In genomic region chr4:97875901-97876300, GRCm38 (mm10) we compare ENCODE assay signal across 12 mouse cellular contexts.
DNase-seq lines count a peak whose midpoint lies in the region; ATAC-seq and TF ChIP-seq lines count a peak whose summit lies in the region.
"Had no signal": no experiment of that assay in that cellular context is flagged by ENCODE, and none has a peak within 500 bp of the region (broad histone marks: within the 10 kb centered on the region; RNA-seq: fewer than 3 reads in every experiment).

No protein-coding gene starts in this region.

- no peak for TF ChIP-seq CTCF in intestine, postnatal 0 days (IDR thresholded peaks at IDR 0.05; ENCODE audit: low read depth)

- ATAC-seq in cerebellum, adult (ENCODE audit: insufficient number of reproducible peaks, low FRiP score, low TSS enrichment), result no peak
- ATAC-seq in intestine, embryonic 14.5 days (replicated peaks; ENCODE audit: low FRiP score, low TSS enrichment, low read depth), result peak; percentile 36; the same call in 1 of the 2 replicates
- no peak for ATAC-seq in intestine, postnatal 0 days
- ATAC-seq in midbrain, embryonic 14.5 days (ENCODE audit: low FRiP score, low TSS enrichment), result no peak
- no peak for ATAC-seq in midbrain, embryonic 16.5 days
- peak; percentile 35; the same call in 1 of the 2 replicates for ATAC-seq in megakaryocyte-erythroid progenitor cell, adult 5-6 weeks (replicated peaks; ENCODE audit: low FRiP score, low TSS enrichment, poor library complexity, severe bottlenecking)
- ATAC-seq: lung, postnatal 0 days had no signal

- no peaks in the 10 kb centered on the region for H3K27me3 ChIP-seq in intestine, embryonic 14.5 days (replicated peaks; ENCODE audit: control insufficient read depth, insufficient read depth, low read length)
- H3K27me3 ChIP-seq in intestine, postnatal 0 days (replicated peaks; ENCODE audit: control insufficient read depth, insufficient read depth, low read length), result no peaks in the 10 kb centered on the region
- no peaks in the 10 kb centered on the region for H3K27me3 ChIP-seq in midbrain, embryonic 14.5 days (ENCODE audit: control insufficient read depth, insufficient read depth, low read length)
- H3K27me3 ChIP-seq in midbrain, embryonic 16.5 days (ENCODE audit: control insufficient read depth, insufficient read depth, low read depth, low read length), result no peaks in the 10 kb centered on the region
- H3K27me3 ChIP-seq: limb, embryonic 12.5 days had no signal

- DNase-seq in cerebellum, adult 9-10 months, result peak; percentile 32
- DNase-seq in intestine, embryonic 14.5 days (ENCODE audit: low spot score), result no peak
- DNase-seq in midbrain, embryonic 14.5 days, result peak; percentile 11
- DNase-seq in yolk sac, embryonic 10.5 days (ENCODE audit: low spot score), result no peak
- DNase-seq: cerebellum, adult 9-11 months had no signal

- peaks cover 27% of the 10 kb centered on the region for H3K4me1 ChIP-seq in intestine, embryonic 14.5 days (replicated peaks; ENCODE audit: control insufficient read depth, insufficient read depth, low read length)
- no peaks in the 10 kb centered on the region for H3K4me1 ChIP-seq in intestine, postnatal 0 days (replicated peaks; ENCODE audit: control insufficient read depth, insufficient read depth, low read length)
- 0 out of 2 replicates have a peak, but pooled peaks cover 8% of the 10 kb centered on the region for H3K4me1 ChIP-seq in midbrain, embryonic 14.5 days (ENCODE audit: control insufficient read depth, insufficient read depth, low read length)
- H3K4me1 ChIP-seq in midbrain, embryonic 16.5 days (ENCODE audit: control insufficient read depth, insufficient read depth, low read length), result peaks cover 7% of the 10 kb centered on the region

- H3K9ac ChIP-seq in intestine, embryonic 14.5 days (ENCODE audit: low read length), result no peak overlapping the region
- no peak overlapping the region for H3K9ac ChIP-seq in intestine, postnatal 0 days (ENCODE audit: low read depth, low read length)
- H3K9ac ChIP-seq in midbrain, embryonic 14.5 days (replicated peaks; ENCODE audit: low read length), result no peak overlapping the region
- H3K9ac ChIP-seq in midbrain, embryonic 16.5 days (ENCODE audit: low read depth, low read length), result no peak overlapping the region
- H3K9ac ChIP-seq: limb, embryonic 12.5 days had no signal

- no peak overlapping the region for H3K27ac ChIP-seq in intestine, embryonic 14.5 days (ENCODE audit: low read depth)
- H3K27ac ChIP-seq in intestine, postnatal 0 days (ENCODE audit: low read depth, low read length), result no peak overlapping the region
- no peak overlapping the region for H3K27ac ChIP-seq in midbrain, embryonic 14.5 days (replicated peaks; ENCODE audit: low read depth, low read length)
- no peak overlapping the region for H3K27ac ChIP-seq in midbrain, embryonic 16.5 days (ENCODE audit: low read length)

- WGBS in intestine, embryonic 14.5 days, result 27% methylated on average over 3 of the region's 3 CpGs
- 48% methylated on average over 3 of the region's 3 CpGs for WGBS in intestine, postnatal 0 days
- 69% methylated on average over 3 of the region's 3 CpGs for WGBS in midbrain, embryonic 14.5 days
- 69% methylated on average over 3 of the region's 3 CpGs for WGBS in midbrain, embryonic 16.5 days

- H3K36me3 ChIP-seq in intestine, embryonic 14.5 days (ENCODE audit: control insufficient read depth, insufficient read depth, low read length), result no peaks in the 10 kb centered on the region
- H3K36me3 ChIP-seq in intestine, postnatal 0 days (ENCODE audit: control insufficient read depth, insufficient read depth), result no peaks in the 10 kb centered on the region
- no peaks in the 10 kb centered on the region for H3K36me3 ChIP-seq in midbrain, embryonic 14.5 days (ENCODE audit: control insufficient read depth, insufficient read depth, low read length)
- H3K36me3 ChIP-seq in midbrain, embryonic 16.5 days (ENCODE audit: control insufficient read depth, insufficient read depth, low read length), result no peaks in the 10 kb centered on the region
- H3K36me3 ChIP-seq: limb, embryonic 12.5 days had no signal

- H3K9me3 ChIP-seq in intestine, embryonic 14.5 days (ENCODE audit: control insufficient read depth, low read length), result no peaks in the 10 kb centered on the region
- no peaks in the 10 kb centered on the region for H3K9me3 ChIP-seq in intestine, postnatal 0 days (ENCODE audit: control insufficient read depth)
- H3K9me3 ChIP-seq in midbrain, embryonic 14.5 days (ENCODE audit: control insufficient read depth, low read length), result no peaks in the 10 kb centered on the region
- H3K9me3 ChIP-seq in midbrain, embryonic 16.5 days (replicated peaks; ENCODE audit: control insufficient read depth, low read length, poor library complexity, severe bottlenecking), result no peaks in the 10 kb centered on the region
- H3K9me3 ChIP-seq: limb, embryonic 12.5 days had no signal

- H3K4me3 ChIP-seq in intestine, embryonic 14.5 days (ENCODE audit: low read depth, low read length), result no peak overlapping the region
- no peak overlapping the region for H3K4me3 ChIP-seq in intestine, postnatal 0 days (ENCODE audit: low read depth, low read length)
- no peak overlapping the region for H3K4me3 ChIP-seq in midbrain, embryonic 14.5 days (replicated peaks; ENCODE audit: low read depth, low read length)
- H3K4me3 ChIP-seq in midbrain, embryonic 16.5 days (ENCODE audit: low read depth, low read length), result no peak overlapping the region
- H3K4me3 ChIP-seq: limb, embryonic 12.5 days had no signal

- no peak overlapping the region for H3K4me2 ChIP-seq in intestine, embryonic 14.5 days (ENCODE audit: low read length)
- no peak overlapping the region for H3K4me2 ChIP-seq in intestine, postnatal 0 days (replicated peaks; ENCODE audit: low read depth)
- H3K4me2 ChIP-seq in midbrain, embryonic 14.5 days (ENCODE audit: low read length), result no peak overlapping the region
- H3K4me2 ChIP-seq in midbrain, embryonic 16.5 days (ENCODE audit: low read length), result no peak overlapping the region
- H3K4me2 ChIP-seq: heart, embryonic 11.5 days; limb, embryonic 12.5 days had no signal

Comparison
In these comparisons a context has a peak if more than half of its experiments do, and no peak if none do; other contexts are left out.
1. ATAC-seq: peak in intestine, embryonic 14.5 days (single experiment) and megakaryocyte-erythroid progenitor cell, adult 5-6 weeks (single experiment); none in cerebellum, adult (single experiment), intestine, postnatal 0 days (single experiment), midbrain, embryonic 14.5 days (single experiment) and midbrain, embryonic 16.5 days (single experiment).
2. DNase-seq: peak in cerebellum, adult 9-10 months (single experiment) and midbrain, embryonic 14.5 days (single experiment); none in intestine, embryonic 14.5 days (single experiment) and yolk sac, embryonic 10.5 days (single experiment).